Mouse (Mus musculus) liver, adult 2 months (tissue): ENCODE results near the gene Zfp974.
"Not testable (repeated sequence)": the region's sequence is repeated elsewhere in the genome, so short reads cannot be mapped to it uniquely, and the experiment has no call there.

Source experiments
- CTCF ChIP-seq: fragments of 200-500 bp; IDR thresholded peaks from 2 replicates; pipeline ENCODE4 v1.5.1; 2011; ENCODE audit warnings: low read depth, low read length, control low read depth
- POLR2A ChIP-seq: fragments of 200-500 bp; IDR thresholded peaks from 2 replicates; pipeline ENCODE4 v1.6.1; 2011; ENCODE audit warnings: low read length, control low read depth; ENCODE audit not compliant: insufficient read depth; ENCODE audit errors: extremely low read depth

DNA sequence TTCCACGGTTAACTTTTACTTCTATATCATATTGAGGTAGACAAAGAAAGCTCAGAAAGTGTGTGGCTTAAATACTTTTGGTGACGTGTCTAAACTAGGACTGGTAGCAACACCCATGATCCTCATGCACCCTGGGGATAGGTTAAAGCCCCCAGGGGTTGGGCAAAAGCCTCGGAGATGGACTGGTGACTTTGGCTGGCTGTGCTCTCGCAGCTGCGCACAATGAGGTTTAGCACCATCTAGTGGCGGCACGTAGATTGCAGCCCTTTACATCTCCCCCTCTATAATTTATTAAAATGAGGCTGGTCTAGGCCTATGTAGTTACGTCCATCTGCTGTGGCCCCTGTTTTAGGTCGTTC is 4.5 kb upstream of the Zfp974 start:
- not testable (repeated sequence) for TF ChIP-seq POLR2A, CTCF
